Mouse (Mus musculus) 3T3-L1 (cell line): ENCODE data around the gene Sema6b.
"Not testable (repeated sequence)": the region's sequence is repeated elsewhere in the genome, so short reads cannot be mapped to it uniquely, and the experiment has no call there.

Experiments
- DNase-seq: peaks from one replicate; pipeline ENCODE4 v3.0.0-alpha.2; 2015; ENCODE audit warnings: low read depth, low spot score

Gene Sema6b

GRCm38 (mm10) chr17:56092312-56092711, 47.8 kb downstream of the Sema6b start:
- DNase-seq = no peak

- DNase-seq = peak; percentile 97
Measured at GRCm38 (mm10) chr17:56080781-56081585, 59.2 kb downstream of the Sema6b start.

- DNase-seq = peak; percentile 30
Measured at GRCm38 (mm10) chr17:56079921-56080320, 60.2 kb downstream of the Sema6b start.

DNA sequence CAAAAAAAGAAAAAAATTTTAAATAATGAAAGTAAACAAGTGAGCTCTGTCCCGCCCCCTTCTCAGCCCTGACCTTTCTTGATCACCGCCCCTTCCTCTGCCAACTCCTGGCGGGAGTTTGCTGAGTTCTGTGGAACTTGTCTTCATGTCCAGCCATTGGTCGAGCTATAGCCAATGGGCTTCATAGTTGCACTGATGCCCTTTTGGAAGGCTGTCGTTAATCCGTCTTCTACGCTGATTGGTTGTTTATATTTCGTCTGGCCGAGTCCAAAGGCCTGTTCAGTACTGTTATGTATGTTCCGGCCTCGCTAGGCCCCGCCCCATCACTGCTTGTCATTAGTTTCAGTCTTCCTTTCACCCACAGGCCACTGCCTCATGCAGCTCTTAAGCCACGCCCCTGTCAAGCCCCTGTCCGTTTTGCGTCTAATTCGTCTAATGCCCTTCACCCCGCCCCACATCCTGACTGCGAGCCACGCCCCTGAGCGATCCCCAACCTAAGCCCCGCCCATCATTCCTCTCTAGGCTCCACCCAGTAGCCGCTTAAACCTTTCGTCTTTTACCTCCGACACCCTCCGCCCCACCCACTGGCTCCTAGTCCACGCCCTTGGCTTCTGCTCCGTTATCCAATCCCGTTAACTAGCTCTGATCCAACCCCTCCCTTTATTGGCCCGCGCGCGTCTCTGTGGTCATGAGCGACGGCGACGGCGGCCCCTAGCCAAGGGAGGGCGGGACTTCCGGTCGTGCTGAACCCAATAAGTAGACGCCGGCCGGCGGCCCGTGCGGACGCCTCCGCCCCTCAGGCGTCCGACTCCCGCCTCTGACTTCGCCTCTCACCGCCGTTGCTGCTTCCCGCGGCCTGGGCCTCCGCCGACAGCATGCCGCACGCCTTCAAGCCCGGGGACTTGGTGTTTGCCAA, 61.0 kb downstream of the Sema6b start, which contains the start of gene Hdgfl2:
Gene Hdgfl2 (plus strand): TSS at position 755 of the 916 bp plus-strand sequence.
- DNase-seq = peak; percentile 100

- DNase-seq = not testable (repeated sequence)
Measured at GRCm38 (mm10) chr17:56078361-56078760, 61.8 kb downstream of the Sema6b start.

DNA sequence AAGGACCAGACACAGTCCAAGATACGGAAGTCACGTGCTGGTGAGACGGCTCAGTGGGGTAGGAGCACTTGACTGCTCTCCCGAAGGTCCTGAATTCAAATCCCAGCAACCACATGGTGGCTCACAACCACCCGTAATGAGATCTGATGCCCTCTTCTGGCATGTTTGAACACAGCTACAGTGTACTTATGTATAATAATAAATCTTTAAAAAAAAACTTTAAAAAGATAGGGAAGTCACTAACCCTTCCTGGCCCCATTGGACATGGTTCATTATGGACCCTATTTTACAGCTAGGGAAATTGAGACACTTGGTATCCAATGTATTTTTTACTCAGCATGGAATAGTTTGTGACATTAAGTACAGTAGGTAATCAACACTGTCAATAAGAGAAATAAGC, 62.6 kb downstream of the Sema6b start:
- DNase-seq = no peak

- peak; percentile 98 for DNase-seq
Measured at GRCm38 (mm10) chr17:56074827-56075208, 65.3 kb downstream of the Sema6b start, which contains the start of gene Ubxn6. Gene Ubxn6, minus strand, starts transcription at chr17:56075028.

DNA sequence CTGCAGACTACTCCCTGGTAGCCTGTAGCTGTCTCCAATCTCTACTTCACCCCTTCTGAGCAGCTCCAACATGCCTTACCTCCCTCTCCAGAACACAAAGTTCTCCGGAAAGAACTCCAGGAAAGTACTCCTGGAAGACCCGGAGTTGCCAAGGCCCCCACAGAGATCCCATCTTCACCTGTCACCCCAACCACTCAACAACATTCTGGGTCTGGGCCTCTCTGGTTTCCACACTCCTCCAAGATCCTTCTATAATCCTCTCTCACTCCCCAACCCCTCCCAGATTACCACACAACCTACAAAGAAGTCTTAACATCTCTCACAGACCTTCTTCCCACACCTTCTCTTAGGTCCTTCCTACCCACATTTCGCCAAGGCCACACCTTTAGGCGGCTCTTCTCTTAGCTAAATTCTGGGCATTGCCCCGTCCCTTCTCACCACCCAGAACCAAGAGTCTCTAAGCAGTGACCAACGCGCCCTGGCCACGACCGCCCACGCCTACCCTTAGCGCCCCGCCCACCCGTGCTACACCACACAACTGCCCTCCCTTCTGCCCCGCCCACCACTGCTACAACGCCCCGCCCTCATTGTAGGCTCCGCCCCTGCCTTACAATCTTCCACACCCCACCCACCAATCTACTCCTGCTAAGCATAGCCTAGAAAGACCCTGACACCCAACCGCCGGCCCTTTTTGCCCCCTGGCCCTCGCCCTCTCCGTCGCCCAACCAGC, 65.9 kb downstream of the Sema6b start:
- DNase-seq = peak; percentile 96
